Mouse (Mus musculus) heart, adult 9 months (tissue): ENCODE results near the gene Mrln.

ENCODE experiments used
- DNase-seq, 2 experiments: peaks; one replicate each; pipeline ENCODE4 v3.0.0; 2022; ENCODE audit warnings: low spot score in 2 of 2

Gene Mrln

DNA sequence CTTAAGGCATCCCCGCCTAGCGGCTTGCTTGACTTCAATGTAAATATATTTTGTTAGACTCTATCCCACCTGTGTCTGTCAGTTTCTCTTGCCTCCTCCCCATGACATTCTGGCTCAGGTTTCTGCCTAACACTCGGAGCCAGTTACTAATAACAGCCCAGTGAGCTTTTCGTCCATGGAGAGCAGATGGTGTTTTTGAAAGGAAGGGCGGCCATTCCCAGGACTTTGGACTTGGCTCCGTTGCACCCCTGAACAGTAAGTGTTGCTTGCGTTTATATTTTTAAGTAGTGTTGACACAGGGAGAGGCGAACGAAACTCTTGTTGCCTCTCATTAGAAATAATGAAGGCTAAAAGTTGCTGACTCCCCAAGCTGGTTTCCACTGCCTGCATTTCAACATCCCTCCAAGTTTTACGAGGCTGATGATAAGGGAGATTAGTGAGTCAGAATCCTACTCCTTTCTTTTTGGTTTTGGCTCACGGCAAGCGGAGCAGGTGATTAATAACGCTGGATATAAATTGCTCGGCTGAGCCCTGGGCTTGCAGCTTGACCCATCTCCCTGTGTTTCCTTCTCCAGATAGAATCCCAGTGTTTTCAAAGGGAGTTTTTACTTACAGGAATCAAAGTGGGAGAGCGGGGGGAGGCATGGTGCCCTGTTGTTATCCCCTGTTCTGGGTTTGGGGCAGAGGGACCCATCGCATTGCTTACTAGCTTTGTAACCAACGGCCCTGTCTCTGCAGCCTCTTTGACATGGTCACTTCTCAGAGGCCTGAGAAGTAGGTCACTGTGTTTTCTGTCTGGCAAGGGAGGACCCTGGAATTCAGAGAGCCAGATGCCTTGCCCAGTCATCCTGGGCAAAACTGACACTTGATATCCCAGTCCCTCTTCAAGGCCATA, at the start of gene Mrln:
TSS of gene Mrln (plus strand) at position 160 of the 895 bp plus-strand sequence.
- DNase-seq, result no peak

DNA sequence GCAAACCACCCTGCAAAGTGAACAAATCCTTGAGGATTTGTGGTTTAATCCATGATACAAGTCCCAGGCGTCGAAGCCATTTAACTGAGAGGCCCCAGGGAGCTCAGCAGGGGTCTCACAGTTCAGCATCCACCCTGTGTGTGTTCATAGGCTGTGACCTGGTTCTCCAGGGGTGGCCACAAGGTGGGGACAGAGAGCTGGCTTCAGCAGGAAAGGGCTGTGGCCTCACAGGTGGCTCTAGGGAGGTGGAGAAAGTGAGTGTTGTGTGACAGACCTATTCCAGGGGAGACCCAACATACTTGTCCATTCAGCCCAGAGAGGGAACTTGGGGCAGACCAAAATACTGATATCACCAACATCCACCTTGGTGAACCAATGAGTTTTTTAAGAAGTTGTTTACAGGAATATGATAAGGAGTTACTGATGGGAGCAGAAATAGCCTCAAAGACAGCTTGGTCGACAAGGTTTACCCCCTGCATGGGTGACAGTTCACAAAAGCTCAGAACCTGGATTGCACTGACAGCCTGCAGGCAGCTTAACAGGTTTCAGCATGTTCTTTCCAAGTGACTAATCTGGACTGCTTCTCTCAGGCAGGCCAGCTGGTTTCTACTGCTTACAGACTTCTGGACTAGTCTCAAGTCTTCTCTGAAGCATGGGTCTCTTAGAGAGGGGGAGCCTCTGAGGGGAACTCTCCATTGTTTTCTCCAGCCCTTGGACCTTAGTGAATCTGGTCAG, 47.9 kb upstream of the Mrln start:
- DNase-seq, result no peak

DNA sequence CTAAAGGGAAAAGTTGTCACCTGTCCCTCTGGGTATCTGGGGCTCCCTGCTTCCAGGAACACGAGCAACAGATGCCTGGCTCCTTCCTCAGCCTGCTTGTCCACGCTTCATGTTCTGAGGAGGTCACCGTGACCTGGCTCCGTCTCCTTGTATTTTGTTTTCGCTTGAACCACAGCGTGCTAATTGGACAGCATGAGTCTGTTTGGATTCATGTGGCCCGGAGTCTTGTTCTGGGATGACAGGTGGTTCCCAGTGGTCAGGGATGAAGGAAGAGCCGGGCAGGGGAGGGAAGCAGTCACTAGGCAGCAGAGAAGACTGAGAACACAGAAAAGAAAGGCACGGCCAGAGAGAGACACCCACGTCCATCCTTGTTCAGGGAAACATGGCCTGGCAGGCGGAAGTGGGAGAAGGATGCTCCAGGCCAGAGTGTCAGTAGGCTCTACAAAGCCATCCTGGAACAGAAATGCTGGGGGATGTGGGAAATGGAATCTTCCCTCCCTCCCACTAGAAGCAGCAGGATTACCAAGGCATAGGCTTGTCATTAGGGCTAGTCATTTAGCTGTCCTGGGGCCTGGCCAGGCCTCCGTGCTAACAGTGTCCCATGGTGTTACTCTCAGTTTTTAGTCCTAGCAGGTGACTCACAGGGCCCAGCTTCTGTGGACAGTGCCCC, 44.7 kb upstream of the Mrln start:
- DNase-seq, result no peak

DNA sequence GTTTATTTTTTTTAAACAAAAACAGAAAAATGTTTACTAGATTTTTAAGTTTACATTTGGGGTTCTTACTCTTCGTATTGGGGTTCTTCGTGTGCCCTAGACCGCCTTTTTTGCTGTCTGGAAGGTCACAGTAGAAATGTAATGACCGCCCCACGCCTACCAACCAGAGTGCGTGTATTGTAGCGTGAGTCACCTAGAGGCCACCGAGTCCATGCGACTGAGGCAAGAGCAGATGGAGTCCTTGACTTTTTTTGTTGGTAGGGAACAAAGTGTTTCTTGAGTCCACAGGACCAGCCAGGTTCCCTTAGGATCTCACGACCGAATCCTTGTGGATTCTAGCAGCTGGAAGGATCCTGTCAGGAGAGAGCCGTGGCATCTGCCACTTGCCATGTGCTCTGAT, 43.7 kb upstream of the Mrln start:
- DNase-seq, result no peak

DNA sequence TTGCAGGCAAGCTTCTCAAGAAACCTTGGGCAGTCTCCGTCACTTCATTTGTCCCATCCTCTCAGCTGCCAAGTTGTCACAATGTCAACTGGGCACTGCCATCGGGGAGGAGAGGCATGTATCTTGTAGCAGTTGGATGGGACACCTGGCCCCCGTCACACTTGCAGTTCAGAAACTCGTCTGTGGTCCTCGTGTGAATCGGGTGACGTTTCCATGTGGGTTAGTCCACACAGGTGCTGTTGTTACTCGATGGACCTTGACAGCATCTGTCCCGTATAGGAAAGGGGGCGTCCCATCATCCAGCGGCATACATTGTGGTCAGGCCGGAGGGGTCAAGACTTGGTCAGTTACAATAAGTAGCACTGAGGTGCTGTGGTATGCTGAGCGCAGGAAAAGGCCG, 43.0 kb upstream of the Mrln start:
- DNase-seq, result no peak

DNA sequence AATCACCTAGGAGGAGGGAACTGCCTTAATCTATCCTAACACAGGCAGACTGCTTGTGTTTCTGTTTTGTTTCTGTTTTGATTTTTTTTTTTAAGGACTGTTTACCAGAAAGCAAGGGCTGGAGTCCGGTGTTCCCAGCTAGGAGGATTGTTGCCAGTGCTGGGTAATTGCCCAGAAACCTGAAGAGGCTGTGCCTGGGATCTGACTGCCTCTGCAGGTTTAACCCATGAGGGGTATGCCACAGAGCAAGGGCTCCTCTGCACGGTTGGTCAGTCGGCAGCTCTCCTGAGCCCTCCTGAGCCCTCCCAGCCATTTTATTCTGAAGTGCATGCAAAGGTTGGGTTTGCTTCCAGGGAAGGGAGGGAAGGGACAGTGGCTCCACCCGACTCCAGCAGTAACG, 40.8 kb upstream of the Mrln start:
- no peak for DNase-seq

DNA sequence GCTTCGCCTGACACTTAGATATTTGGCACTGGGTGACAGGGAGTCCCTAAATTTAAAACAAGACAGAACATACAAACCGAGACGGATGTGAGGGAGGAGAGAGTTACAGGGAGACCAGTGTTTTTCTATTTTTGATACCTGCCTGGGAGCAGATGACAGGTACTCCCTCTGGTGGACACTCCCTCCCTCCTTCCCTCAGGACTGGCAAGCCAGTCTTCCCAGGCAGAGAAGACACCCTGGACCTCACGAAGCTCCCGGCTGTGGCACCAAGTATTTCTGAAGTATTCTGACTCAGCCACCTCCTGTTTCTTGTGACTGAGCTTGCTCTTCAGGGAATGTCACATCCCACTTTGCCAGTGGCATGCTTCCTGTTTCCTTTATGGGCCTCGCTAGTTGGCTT, 38.6 kb upstream of the Mrln start:
- no peak for DNase-seq

DNA sequence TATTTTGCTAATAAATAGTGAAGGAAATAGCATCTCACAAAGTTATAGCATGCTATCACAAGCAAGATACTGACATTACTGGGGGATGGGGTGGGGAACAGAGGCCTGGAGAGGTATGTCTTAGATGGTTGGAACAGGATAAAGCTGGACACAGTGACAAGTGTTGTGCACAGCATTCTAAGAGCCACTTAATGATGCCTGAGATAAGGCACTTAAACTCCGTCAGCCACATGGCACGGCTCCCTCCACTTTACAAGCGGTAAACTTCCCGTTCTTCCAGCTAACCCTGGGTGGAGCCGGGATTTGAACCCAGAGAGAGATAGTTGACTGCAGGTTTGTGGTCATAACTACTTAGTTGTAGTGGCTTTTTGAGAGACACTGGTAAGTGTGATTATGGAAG, 38.0 kb upstream of the Mrln start:
- DNase-seq, result no peak

DNA sequence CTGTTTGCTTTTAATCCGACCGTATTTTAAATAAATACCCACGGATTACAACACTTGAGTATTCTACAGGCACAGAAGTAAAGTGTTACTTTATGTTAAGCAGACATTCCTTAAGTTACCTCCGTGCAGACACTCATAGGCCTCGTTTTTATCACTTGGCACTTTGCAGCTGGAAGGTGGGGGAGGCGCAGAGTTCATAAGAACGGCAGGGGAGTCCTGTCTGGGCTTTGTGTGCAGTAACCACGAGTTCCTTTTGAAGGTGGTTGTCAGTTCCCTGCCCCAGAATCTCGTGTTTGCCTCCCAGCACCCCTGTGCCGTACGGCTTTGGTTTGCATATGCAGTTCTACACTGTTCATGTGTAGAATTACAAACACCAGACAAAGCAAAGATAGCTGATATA, 36.8 kb upstream of the Mrln start:
- DNase-seq, result no peak

DNA sequence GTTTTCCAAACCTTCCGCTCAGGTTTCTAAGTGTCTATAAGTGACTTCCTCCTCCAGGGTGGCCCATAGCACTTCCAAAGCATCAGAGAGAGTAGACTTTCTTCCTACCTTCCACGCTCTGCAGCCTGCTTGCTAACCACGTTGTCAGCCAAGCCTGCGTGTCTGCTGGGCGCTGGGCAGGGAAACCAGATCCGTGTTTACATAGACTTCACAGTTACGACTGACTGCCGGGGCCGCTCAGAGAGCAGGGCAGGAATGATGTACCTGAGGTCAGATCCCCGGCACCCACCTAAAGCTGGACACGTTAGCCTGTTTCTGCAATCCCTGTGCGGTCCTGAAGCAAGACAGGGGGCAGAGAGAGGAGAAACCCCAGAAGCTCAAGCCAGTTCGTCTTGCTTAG, 36.1 kb upstream of the Mrln start:
- no peak for DNase-seq

DNA sequence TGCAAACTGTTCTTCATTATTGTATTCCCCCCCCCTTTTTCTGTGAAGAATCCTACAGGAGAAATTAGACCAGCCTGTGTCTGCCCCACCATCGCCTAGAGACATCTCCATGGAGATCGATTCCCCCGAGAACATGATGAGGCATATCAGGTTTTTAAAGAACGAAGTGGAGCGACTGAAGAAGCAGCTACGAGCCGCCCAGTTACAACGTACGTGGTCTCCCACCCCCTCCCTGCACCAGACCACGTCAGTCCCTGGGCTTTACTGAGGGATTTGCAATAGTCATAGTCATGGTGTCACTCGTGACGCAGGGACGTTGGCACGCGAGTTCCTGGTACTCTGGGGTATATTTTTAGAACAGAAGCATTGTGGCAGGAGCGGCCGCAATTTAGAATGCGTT, 35.4 kb upstream of the Mrln start:
- DNase-seq, result peak in 1 of 2 experiments; percentile 29

DNA sequence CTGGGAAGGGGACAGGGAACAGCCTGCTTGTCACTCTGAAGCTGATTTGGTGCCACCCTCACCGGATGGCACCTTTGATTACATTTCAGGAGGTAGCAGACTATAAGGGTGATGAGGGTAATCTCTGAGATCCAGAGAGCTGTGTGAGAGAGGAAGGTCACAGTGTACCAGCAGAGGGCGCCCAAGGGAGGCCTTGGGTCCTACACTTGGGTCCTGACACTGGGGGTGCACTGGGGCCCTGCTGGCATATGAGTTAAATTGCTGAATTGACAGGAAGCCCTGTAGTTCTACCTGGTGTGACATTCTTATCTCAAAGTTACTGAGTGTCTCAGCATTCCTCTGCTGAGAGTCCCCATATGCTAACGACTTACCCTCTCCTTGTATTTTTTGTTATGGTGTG, 31.1 kb upstream of the Mrln start:
- peak in 1 of 2 experiments; percentile 47 for DNase-seq

DNA sequence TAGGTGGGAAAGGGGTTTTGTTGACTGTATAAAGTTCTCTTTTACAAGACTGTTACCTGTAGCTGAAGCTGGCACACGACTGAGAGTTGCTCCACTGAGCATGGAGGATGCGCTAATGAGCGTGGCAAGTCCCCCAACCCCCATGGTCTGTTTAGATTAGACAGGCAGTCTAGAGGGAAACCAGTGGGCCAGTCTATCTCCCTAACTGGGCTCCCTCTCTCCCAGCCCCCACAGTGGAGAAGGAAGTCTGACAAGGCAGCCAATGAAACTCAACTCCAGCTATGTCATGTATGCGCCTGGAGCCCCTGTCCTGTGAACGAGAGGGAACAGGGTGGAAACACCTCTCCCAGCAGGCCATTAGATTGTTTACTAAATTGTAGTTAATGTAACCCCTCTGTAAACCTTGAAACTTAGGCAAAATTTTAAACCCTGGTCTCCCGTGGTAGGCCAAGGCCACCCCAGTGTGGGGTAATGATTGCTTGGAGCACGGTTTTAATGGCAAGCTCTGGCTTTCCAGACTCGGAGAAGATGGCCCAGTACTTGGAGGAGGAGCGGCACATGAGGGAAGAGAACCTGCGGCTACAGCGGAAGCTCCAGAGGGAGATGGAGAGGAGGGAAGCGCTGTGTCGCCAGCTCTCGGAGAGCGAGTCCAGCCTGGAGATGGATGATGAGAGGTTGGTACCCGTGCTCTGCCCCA, 29.8 kb upstream of the Mrln start:
- DNase-seq, result no peak

DNA sequence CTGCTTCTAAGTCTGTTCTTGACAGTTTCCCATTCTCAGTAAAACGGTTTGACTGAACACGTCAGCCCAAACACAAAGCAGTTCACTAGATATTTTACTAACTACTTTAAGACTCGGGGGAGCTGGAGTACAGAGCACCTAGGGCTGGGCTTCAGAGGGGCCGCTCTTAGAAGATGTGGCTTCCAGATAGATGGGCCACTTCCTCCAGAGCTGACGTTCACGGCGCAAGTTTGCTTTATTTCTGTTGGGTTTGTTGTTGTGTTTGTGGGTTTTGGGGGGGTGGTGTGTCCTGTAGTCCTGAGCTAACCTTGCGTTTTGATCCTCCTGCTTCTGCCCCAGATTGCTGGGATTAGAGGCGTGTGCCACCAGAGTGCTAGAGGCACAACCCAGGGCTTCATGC, 23.7 kb upstream of the Mrln start:
- no peak for DNase-seq

DNA sequence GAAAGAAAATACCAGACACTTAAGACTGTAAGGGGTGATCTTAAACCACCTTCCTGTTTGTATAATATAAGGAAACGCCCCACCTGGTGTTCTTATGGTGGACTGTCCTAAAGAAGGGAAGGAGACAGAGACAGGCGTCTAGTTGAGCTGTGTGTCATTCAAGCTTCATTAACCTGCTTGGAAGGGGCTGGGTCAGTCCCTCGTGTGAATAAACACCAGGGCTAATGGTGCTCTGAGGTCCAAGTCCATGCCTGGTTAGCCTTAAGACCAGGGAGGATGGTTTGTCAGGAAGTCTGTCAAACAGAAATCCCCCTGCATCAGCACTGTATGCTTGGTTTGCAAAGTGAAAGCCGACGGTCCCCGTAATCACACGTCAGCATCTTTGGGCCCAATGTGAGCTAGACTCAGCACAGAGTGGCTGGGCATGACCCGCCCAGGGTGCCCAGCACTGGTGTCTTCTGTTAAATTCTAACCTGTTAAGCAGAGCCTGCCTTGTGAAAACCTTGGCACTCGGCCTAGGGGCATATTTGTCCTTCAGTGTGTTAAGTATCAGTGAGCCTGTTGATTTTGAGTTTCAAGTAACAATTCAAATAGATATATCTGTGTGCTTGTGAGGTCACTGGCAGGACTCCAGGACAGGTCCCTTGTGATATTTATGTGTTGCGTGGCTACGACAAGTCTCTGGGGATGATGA, 23.0 kb upstream of the Mrln start:
- no peak for DNase-seq

DNA sequence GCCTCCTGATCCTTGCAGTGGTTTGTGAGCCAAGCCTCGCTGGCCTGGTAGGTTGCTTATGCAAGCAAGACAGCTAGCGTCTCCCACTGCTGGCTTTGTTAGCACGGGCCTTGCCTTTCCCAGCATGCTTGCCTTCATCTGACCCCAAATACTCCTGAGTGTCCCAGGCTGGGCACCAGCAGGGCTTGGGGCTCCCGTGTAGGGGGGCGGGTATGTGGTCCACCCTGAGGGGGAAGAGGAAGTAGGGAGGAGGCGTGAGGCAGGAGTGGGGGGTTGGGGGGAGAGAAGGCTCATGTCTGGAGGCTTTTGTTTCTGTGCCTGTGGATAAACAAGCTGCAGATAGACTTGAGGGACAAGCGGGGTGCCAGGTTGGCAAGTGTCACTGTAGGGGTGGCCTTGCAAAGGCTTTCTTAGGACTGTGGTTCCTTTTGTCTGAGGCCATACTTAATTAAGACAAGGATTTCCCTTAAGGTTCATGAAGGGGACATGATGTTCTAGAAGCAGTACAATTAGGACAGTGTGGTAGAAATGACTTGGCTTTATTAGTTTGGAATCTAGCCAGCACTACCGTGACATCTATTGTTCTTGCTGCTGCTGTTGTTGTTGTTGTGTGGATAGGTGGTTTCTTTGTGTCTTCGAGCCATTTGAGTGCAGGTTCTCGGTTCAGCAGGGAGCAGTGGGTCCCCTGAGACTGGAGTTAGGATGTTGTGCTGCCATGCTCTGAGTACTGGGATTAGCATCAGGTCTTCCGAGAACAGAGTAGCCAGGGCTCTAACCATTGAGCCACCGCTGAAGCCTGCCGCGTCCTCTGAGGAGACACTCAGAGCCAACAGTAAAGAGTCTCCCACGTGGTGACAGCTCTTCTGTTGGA, 21.0 kb upstream of the Mrln start:
- peak; percentile 40 to 73 for DNase-seq

DNA sequence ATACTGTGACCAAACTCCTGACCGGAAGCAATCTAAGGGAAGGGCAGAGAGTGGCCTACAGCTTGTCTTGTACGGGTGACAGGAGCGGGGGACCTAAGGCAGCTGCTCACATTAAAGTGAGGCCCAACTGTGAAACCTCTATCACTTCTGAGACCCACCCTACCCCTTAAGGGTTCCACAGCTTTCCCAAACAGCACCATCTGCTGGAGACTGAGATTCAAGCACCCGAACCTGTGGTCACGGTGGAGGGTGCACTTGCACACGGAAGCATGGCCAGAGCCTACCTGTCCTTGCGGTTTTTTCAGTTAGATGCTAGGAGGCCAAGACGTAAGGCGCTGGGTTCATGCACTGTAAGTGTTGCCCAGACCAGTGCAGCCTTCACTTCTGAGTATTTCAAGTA, 18.3 kb upstream of the Mrln start:
- no peak for DNase-seq

DNA sequence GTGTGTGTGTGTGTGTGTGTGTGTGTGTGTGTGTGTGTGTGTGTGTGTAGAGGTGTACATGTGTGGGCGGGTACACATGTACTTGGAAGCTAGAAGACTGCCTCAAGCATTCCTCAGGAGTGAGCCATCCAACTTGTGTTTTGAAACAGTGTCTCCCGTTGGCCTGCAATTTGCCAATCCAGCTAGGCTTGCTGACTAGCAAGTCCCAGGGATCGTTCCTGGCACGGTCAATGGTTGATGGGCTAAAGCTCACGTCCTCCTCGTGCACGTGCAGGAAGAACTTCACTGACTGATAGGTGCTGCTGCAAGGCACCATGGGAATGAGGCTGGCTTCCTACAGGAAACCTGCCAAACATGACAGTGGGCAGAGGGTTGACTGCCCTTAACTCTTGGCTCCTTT, 17.9 kb upstream of the Mrln start:
- DNase-seq, result no peak

DNA sequence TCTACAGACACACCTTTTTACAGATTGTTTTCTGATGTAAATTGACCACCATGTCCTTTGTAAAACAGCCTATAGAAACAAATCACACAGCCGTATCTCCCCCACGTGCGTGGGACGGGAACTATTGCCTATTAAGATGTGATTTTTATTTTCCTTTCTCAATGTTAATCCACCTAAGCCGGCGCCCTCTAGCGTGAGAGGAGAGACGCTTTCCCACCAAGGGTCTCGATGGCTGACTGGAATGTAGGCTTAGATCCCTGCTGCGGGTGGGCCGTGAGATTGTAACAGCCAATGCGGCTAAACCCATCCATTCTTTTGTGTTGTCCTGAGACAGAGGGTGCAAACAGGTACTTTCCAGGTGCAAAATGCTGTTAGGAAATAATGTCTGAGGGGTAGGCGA, 14.6 kb upstream of the Mrln start:
- no peak for DNase-seq

DNA sequence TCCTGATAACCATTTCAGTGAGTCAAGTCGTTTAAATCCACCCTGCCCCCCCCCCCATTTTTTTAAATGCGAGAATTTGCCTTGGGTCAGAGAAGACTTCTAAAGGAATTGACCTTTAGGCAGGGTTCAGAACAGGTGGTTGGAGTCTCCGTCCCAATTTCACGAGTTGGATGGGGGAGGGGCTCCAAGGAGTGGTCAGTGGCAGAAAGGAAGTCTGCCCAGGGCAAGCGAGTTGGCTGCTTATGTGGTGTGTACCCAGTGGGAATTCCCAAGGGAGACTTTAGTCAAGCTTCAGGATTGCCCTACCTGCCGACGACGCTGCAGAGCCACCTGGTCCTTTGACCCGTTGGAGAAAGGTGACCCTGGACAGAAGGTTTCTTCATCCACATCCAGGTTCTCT, 10.2 kb upstream of the Mrln start:
- no peak for DNase-seq

DNA sequence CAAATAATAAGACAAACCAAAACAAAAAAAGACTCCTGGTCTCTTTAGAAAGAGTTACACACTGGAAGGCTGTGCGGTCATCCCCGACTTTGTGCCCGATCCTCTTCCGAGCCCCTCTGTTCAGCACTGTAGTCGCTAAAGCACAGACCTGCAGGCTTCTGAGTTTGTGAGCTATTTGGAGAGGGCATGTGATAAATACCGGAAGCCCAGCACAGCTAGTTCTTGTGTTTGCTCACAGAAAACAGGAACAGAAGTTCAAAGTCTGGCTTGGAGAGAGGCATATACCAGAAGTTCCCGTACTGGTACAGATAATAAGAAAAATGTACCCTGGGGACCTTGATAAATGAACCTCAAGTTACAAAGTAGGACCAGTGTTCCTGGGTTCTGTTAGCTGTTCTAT, 9.2 kb upstream of the Mrln start:
- no peak for DNase-seq
